Mouse (Mus musculus) brain, embryonic 18.5 days (tissue): ENCODE results near the gene Phc3.

Source experiments
- DNase-seq: peaks from one replicate; pipeline ENCODE4 v3.0.0-alpha.2; 2012; ENCODE audit warnings: low read depth, low spot score

The Phc3 gene

DNA sequence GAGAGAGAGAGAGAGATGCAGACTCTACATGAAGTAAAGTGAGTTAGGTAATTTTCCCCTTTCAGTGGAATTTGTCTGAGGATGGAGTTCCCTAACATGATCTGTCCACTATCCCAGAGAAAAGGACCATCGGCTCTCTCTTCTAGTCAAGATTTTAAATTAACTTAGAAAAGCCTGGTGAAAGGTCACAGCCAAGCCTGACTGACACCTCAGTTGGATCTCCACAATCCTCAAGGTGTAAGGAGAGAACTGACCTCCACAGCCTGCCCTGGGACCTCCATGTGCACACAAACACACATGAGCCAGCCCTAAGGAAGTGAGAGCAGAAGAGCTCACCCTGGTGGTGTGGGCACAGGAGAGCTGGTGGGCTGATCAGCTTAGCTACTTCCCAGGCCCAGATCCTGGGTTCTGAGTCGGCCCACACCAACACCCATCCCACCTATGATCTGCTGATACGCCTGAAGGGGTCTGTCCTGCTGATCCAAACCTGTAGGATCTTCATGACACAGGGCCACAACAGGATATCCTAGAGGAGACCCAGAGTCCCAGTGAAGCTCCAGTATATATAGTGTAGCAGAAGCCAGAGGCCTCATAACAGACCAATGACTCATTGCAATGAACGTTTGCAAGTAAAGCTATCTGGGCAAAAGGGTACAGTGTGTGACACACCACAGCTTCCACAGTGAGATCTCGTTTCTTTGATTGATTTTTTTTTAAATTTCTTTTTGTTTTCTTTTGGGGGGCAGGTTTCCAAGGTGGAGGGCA, 12.6 kb upstream of the Phc3 start:
- no peak for DNase-seq

DNA sequence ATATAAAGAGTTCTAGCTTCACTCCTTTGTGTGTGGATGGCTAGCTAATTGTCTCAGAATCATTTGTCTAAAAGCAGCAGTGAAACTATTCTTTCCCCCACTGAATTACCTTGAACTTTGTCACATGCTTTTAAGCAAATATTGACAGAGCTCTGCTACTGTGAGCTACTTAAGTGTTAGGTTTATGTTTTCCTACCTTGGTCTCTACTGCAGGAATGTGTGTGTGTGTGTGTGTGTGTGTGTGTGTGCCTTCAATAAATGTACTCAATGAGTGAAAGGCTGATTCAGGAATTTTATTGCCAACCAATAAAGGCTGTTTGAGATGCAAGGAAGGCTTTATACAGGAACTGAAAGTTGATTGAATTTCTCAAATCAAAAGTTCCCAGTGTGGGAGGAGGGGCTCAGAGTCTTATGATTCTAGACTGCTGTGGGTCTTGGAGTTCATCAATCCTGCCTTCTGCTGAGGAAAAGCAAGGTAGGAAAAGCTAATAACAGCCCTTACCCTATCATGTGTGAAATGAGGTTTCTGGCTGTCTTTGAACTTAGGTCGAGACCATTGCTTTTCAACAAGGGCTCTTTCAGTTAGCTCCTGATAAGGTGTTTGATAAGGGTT, 7.9 kb upstream of the Phc3 start:
- DNase-seq = no peak

DNA sequence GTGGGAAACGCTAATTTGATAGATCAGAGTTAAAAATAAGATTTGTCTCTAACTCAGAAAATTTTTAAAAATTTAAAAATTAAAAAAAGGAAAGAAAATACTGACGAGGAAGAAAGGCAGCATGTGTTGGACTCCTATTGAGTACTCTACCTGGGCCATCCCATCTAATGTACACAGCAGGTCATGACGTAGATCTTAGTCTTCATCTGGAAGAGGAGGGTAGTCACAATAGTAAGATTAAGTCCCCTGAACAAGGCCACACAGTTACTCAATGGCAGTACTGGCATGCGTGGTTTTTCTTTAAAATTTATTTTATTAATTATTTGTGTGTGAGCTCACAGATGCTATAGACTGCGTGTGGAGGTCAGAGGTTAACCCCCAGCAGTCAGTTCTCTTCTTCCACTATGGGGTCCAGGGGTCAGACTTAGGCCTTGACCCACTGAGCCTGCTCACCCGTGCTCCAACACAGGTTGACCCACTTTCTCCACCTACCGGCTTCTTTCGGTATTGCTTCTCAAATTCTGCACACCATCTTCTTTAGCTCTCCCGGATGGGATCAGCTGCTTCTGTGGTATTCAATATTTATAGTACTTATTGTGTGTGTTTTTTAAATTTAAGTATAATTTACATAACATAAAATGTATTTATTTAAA, 6.0 kb upstream of the Phc3 start:
- no peak for DNase-seq

DNA sequence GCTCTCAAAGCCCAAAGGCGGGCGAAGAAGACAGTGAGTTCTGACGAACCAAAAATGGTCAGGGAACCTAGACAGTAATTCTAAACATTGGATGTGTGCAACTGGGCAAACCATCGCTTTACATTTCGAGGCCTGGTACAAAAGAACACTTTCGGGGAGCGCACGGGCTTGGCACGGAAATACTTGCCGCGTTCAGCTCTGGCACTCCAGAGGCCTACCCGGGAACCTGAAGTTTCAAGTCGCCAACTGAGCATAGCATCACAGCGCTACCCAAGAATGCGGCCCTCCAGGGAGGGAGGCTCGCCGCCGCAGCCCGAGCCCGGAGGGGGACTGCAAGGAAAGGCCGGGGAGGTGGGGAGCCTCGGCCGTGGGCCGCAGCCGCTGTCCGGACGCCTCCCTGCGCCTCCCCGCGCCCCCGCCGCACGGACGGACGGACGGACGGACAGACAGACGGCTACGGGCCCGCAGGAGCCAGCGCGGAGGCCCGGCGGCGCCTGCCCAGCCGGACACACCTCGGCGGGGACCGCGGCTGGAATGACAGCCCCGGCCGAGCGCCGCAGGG, 603 bp downstream of the Phc3 start:
- DNase-seq = no peak

DNA sequence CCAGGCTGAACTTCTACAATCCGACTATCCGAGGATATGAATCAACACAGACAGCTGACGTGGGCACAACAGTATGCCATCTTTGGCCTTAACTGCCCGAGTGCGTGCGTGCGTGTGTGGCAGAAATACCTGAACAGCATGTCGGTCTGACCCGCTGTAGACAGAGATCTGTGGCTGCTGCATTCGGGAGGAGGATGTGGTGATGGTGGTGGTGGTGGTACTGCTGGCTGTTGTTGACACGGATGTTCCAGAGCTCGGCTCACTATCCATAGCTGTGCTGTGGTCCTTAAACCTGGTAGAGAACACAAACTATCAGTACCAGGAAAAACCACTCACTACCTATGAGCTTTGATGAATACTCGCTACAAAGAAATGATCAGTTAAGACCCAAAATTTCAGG, 3.6 kb downstream of the Phc3 start:
- DNase-seq = no peak

DNA sequence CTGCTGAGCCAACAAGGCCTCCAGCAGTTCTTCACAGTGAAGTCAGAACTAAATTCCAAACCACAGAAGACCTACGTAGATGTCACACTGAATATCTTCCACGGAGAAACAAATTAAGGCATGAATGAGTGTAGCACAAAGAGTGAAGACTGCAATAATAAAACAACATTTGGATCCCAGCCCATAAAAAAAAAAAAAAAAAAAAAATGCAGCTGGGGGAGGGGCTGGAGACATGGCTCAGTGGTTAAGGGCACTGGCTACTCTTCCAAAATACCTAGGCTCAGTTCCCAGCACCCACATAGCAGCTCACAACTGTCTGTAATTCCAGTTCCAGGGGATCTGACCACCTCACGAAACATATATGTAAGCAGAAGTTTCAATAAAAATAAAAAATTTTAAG, 5.0 kb downstream of the Phc3 start:
- no peak for DNase-seq

DNA sequence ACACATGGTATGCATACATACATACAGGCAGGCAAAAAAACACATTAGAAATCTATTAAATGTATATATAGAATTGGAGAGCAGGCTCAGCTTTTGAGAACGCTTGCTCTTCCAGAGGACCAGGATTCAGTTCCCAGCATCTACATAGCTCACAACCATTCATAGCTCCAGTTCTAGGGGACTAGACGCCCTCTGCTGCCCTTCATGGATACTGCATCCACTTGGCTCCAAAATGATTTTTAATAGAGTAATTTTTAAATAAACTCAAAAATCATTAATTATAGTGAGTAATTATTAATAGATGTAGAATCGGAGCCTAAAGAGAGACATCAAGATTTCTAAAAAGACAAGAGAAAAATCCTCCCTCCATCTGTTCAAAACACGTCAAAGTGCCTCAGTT, 6.1 kb downstream of the Phc3 start:
- DNase-seq = no peak

DNA sequence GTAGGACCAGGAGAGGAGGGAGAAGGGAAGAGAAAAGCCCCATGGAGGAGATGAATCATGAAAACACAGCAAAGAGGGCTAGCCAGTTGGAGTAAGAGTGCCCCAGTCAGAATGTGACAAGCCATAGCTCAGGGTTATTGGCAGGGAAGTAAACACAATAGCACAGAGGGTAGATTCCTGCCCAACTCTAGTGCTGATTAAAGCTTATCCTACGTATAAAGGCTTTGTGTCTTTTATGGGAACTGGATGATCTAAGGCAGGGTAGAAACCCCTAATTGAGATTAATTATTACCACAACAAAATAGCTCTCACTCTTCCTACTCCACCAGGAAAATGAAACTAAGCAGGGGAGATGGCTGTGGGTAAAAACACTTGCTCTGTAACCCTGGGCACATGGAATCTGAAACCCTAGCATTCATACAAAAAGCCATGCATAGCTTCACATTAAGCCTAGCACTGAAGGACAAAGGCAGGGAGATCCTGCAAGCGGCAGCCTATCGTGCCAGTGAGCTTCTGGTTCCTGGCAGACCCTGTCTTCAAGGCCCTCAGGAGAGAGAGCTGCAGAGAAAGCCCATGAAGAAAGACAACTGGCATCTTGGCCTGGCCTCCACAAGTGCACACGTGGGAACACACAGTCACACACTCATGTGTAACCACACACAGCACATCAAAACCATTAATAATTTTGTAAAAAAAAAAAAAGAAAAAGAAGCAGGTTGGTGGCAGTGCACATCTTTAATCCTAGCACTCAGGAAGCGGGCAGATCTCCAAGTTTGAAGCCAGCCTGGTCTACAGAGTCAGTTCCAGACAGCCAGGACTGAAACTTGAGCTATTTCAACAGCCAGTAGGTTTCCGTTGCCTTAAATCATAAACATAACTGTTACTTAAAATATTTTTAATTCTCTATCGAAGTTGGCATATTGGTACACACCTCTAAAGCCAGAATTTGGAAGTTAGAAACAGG, 9.1 kb downstream of the Phc3 start:
- no peak for DNase-seq

DNA sequence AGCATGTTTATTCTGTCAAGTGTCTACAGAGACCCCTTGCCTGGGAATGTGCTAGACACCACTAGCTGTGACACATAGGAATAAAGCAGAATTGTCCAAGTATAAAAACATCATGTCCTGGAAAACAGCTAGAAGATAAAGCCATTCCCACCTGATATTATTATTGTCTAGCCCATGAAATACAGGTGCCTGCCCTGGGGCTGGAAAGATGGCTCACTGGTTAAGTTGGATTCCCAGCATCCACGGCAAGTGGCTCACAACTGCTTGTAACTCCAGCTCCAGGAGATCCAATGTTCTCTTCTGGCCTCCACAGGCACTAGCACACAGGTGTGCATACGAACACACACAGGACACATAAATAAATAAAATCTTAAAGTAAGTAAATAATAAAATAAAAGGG, 10.5 kb downstream of the Phc3 start:
- DNase-seq = no peak

DNA sequence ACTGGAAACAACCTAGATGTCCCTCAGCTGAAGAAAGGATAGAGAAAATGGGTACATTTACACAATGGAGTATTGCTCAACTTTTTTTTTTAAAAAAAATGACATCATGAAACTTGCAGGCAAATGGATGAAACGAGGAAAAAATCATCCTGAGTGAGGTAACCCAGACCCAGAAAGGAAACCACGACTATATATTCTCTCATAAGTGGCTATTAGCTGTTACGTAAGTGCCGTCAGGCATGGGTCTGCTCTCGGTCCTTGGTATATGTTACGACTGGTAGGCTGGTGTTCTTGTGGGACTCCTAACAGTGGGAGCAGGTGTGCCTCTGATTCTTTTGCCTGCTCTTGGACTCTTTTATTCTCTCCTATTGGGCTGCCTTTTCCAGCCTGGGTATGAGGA, 12.9 kb downstream of the Phc3 start:
- no peak for DNase-seq

DNA sequence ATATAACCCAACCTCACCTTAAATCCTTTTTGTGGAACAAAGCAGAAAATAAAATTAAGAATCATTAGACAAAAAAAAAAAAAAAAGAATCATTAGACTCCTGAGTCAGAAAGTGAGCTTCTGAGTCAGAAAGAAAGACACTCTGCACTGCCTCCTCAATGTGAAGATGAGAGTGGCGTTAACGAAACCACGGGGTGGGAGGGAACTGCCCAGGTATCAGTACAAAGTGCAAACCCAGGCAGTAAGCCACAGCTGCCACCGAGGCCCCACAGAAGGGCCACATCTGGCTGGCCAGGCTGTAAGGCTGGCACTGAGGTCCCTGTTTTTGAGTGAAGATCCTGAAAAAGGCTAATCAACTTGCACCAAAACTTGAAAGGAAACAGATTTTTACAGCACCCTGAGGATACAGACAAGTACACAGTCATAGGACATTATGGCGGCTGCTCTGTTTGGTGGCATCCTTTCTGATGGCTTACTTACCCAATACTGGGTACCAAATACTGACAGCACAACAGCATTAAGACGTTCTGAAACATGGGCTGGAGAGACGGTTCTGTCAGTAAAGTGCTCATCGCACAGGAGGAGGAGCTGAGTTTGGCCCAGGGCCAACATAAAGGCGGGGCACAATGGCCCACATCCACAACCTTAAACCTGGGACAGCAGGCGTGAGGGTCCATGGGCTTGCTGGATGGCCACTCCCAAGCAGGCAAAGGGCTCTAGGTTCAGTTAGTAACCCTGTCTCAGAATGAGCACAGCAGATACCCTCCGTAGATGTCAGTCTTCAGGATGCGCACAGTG, 16.7 kb downstream of the Phc3 start:
- DNase-seq = no peak

DNA sequence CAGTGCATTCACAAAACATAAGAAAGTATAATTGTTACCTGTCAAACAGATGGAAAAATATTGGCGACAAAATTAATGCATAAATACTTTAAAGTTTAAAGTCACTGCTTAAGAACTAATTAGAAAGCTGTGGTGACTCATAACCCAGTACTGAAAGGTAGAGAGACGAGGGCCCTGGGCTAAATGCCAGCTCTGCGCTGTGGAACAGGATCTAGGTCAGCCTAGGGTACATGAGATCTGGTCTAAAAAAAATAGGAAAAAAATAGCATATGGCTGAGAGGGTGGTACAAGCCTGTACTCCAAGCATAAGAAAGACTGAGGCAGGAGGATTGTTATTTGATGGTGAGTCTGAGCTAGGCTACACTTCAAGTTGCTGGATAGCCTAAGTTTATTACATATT, 17.6 kb downstream of the Phc3 start:
- no peak for DNase-seq

DNA sequence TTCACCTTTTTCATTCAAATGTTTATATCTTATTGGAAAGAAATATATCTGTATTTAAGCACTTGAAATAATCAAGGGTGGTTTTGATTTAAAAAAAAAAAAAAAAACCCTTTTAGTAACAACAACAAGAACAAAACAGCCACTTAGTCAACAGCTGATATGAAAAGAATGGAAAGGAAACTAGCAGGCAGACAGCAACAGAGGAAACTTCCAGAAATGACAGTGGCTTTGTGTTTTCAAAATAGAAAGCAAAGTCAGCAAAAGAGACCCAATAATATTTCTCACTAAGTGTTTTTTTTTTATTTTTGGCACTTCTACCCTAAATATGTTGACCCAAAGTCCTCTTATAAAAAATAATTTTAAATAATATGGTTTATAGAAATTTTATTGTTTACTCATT, 34.8 kb downstream of the Phc3 start:
- DNase-seq = no peak

DNA sequence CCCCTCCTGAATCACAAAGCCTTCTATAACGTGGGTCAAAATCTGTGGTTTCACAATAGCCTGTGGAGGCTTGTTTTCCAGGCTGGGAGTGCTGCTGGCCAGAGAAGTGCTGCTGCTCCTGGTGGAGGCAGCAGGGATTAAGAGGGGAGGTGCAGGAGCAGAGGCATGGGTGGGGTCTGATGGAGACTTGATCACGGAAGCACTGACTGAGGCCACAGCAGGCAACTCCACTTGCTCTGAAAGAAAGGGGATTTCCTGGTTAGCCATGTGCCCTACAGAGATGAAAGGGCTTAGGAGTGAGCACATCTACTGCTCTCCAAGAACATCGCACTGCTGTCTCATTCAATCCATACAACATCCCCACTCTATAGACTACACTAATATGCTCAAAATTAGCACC, 39.4 kb downstream of the Phc3 start:
- DNase-seq = no peak

DNA sequence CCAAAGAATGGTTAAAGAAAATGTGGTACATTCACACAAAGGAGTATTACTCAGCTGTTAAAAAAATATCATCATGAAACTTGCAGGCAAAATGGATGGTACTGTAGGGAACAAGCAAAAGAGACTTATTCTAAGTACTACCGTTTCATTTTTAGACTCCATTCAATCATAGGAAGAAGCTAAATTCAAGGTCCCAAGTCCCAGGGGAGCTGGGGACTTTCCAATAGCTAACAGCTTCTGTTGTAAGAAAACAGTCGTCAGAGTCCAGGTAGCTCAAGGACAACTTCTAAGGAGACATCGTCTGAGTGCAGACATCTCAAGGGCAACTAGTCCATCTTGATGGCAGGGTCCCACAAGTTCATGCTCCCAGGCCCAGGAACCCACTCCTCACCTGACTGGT, 41.6 kb downstream of the Phc3 start:
- no peak for DNase-seq

DNA sequence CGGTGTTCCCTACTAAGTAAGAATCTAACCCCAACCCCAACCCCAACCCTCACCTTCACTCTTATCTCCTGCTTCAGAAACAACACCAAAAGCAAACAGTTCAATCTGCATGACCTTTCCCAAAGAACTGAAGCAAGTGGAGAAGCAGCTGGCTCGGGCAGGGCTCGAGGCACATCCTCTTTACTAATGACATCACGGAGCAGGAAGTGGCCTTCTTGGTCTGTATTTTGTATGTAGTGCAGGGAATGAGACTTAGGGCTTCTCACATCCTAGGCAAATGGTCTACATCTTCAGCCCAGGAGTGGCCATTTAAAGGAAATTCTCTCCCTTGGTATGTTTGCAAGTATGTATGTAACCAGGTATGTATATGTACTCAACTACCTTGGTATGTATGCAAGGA, 52.1 kb downstream of the Phc3 start:
- no peak for DNase-seq

DNA sequence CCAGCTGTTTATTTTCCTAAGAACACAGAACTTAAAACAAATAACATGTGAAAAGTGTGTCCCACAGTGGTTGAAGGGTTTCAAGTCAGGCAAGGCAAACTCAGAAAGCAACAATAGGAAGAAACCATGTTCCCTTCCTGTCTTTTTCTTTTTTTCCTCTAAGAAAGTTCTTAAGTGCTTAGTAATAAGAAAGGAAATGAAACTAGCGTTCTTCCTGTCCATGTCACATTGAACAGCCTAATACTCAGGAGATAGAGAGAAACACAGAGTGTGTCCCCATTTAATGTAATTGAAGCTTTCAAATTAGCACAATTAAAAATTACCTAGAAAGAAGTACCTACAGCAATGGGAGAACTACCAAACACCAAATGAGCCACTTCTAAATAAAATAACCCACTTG, 64.6 kb downstream of the Phc3 start:
- DNase-seq = no peak

DNA sequence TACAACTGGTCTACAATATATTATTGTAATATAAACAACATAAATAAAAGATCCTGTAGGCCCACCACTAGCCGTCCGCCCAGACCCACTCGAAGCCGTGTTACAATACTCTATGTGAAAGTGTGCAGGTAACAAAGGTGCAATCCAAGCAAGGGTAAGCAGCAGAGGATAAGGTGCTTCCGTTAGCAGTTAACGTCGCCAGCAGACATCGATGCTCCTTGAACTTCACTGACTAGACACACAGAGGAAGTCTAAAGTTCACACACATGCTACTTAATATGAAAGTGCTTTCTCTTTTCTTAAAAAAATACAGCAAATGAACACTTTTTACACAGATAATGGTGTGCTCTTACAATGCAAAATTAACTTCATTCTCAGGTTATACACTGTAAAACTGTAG, 69.8 kb downstream of the Phc3 start:
- no peak for DNase-seq

DNA sequence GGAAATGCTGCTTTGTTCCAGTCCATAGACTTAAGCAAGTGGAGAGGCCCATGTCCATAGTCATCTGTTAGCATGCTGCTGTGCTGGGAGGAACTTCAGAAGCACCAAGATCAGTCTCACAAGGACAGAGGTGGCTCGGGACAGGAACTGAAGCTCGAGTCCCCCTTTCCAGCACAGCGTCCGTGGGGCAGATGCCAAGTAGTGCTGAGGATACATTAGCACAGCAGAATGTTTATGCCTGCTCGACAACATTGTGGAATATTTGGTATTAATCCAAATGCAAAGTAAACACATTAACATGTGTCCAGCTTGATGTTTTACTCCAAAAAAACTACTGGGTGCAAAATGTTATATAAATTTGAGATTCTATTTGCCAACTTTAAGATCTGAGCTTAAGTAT, 72.5 kb downstream of the Phc3 start:
- DNase-seq = no peak

DNA sequence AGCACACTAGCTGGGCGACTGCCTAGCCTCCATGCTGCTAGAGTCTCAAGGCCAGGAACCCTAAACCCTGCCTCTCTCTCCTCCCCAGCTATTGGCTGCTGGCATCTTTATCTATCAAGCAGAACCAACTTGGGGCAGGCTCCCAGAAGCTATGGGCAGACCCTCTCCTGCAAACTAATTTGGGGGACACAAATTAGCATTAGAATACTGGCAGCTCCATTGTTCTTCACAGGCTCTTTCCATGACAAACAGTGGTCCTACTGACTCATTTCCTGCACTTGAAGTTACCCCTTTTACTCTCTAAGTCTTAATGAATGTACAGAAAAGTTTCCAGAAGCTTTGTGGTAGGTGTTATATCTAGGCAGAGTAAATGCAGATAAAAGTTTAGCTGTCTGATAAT, 80.2 kb downstream of the Phc3 start:
- DNase-seq = no peak

DNA sequence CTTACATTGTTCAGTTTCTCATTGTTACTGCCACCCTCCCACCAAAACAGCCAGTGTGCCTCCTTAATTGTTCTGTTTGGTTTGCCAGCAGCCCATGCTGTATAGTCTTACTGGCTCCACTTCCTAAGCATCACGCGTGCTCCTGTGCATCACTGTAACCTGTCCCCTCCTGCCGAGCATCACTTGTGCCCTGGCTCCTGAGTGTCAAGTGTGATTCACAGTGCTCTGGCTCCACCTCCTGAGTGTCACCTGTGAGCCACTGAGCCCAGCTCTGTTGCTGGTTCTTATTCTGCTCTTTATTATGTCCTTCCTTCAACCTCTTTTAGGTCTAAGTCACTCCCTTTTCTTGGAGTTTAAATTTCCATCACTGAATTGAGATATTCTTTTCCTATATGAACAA, 81.8 kb downstream of the Phc3 start:
- no peak for DNase-seq
